Mouse (Mus musculus) liver, postnatal 0 days (tissue): ENCODE results near the gene Prdx6b. TPM values are rescaled to one million over a fixed set of nuclear protein-coding genes. Genes with fewer than 3 reads are reported as not detected.

Experiments
- ATAC-seq: fragments of 200-750 bp; cut with Nextera tagmentation; 2 replicates; pipeline ENCODE4 v1.8.0; 2017; ENCODE audit warnings: mild to moderate bottlenecking, moderate library complexity
- DNase-seq: peaks from one replicate; pipeline ENCODE4 v3.0.0-alpha.2; 2016
- H3K27ac ChIP-seq: fragments of 300-500 bp; sonication (generic); 2 replicates; pipeline ENCODE4 v1.5.1; 2014; ENCODE audit warnings: antibody characterized with exemption, moderate library complexity, mild to moderate bottlenecking, low read depth
- H3K27me3 ChIP-seq: fragments of 300-500 bp; sonication (generic); 2 replicates; pipeline ENCODE4 v1.6.1; 2014; ENCODE audit warnings: low read length, control low read depth, mixed read lengths; ENCODE audit not compliant: insufficient read depth
- H3K36me3 ChIP-seq: fragments of 300-500 bp; sonication (generic); replicated peaks from 2 replicates; pipeline ENCODE4 v1.6.1; 2014; ENCODE audit warnings: mild to moderate bottlenecking, control low read depth, low read length, moderate library complexity, mixed read lengths; ENCODE audit not compliant: insufficient read depth
- H3K4me1 ChIP-seq: fragments of 300-500 bp; sonication (generic); 2 replicates; pipeline ENCODE4 v1.6.1; 2014; ENCODE audit warnings: antibody characterized with exemption, mild to moderate bottlenecking, control low read depth; ENCODE audit not compliant: insufficient read depth
- H3K4me2 ChIP-seq: fragments of 300-500 bp; sonication (generic); 2 replicates; pipeline ENCODE4 v1.6.1; 2014; ENCODE audit warnings: low read depth, mild to moderate bottlenecking, low read length, moderate library complexity, mixed read lengths
- H3K4me3 ChIP-seq: fragments of 300-500 bp; sonication (generic); 2 replicates; pipeline ENCODE4 v1.5.1; 2014; ENCODE audit warnings: low read depth, low read length
- H3K9ac ChIP-seq: fragments of 300-500 bp; sonication (generic); replicated peaks from 2 replicates; pipeline ENCODE4 v1.6.1; 2014; ENCODE audit warnings: mild to moderate bottlenecking, moderate library complexity
- H3K9me3 ChIP-seq: fragments of 300-500 bp; sonication (generic); 2 replicates; pipeline ENCODE4 v1.6.1; 2016; ENCODE audit warnings: mild to moderate bottlenecking, control low read depth, low read length, mixed read lengths
- CTCF ChIP-seq: sonication (generic); IDR thresholded peaks from 2 replicates; pipeline ENCODE4 v1.5.1; 2016; ENCODE audit warnings: antibody characterized with exemption, low read depth
- EP300 ChIP-seq: IDR thresholded peaks from 2 replicates; pipeline ENCODE4 v1.6.1; 2016; ENCODE audit warnings: antibody characterized with exemption, low read depth, mild to moderate bottlenecking
- WGBS: fragments of 180-500 bp; shearing (Covaris S2); extraction: QIAGEN DNeasy Blood & Tissue Kit; methylation state at CpG from one replicate; pipeline ENCODE4 v1.1.7; 2014; ENCODE audit not compliant: insufficient replicate concordance; 5-methylcytosine and 5-hydroxymethylcytosine counted together
- polyA plus RNA-seq: library from polyadenylated mRNA; unstranded; fragments of >200 nt; fragmentation: Nextera tagmentation; extraction: Ambion mirVana; gene quantifications from 2 replicates; pipeline ENCODE4 v1.2.1, GENCODE M21; 2015

Prdx6b gene
- not detected in 2 replicates for polyA plus RNA-seq

- WGBS = 74% methylated on average over 8 of the region's 8 CpGs
Observed at GRCm38 (mm10) chr2:80292172-80292571, at the start of gene Prdx6b. Gene Prdx6b, plus strand, starts transcription at chr2:80292472.

GRCm38 (mm10) chr2:80247466-80247865, 44.8 kb upstream of the Prdx6b start:
- H3K9me3 ChIP-seq = no peaks in the 10 kb centered on the region
- WGBS = 72% methylated on average over 3 of the region's 3 CpGs
- TF ChIP-seq EP300 (no peak), CTCF (no peak)
- no peak for DNase-seq
- no peak for ATAC-seq
- H3K27ac ChIP-seq = no peak overlapping the region
- no peak overlapping the region for H3K9ac ChIP-seq
- H3K27me3 ChIP-seq = no peaks in the 10 kb centered on the region
- H3K4me2 ChIP-seq = no peak overlapping the region
- no peaks in the 10 kb centered on the region for H3K36me3 ChIP-seq
- no peaks in the 10 kb centered on the region for H3K4me1 ChIP-seq
- no peak overlapping the region for H3K4me3 ChIP-seq

More at GRCm38 (mm10) chr2:80292172-80292571, at the start of gene Prdx6b:
- H3K36me3 ChIP-seq = no peaks in the 10 kb centered on the region
- no peaks in the 10 kb centered on the region for H3K4me1 ChIP-seq
- H3K4me3 ChIP-seq = no peak within 1 kb of the TSS
- no peak for ATAC-seq
- no peaks in the 10 kb centered on the region for H3K27me3 ChIP-seq
- H3K4me2 ChIP-seq = no peak within 1 kb of the TSS
- no peak within 1 kb of the TSS for H3K27ac ChIP-seq
- no peak for DNase-seq
- TF ChIP-seq CTCF (no peak), EP300 (no peak)
- H3K9me3 ChIP-seq = no peaks in the 10 kb centered on the region
- no peak within 1 kb of the TSS for H3K9ac ChIP-seq

DNA sequence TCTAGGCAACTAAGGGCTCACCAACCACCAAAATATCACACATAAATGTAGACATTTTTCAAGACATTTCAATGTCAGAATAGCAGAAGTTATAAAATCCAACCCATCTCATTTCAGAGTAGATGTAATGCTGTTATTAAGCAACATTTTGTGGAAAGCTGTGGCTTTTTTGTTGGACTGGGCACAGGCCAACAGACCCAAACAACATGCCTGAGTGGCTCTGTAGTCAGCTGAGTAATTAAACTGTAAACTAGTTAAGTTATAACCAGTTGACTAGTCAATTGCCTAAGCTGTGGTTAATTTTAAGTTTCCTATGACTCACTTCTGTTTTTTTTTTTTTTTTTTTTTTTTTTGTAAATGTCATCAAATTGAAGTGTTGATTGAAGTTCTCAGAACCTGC, 44.4 kb upstream of the Prdx6b start:
- H3K9me3 ChIP-seq = no peaks in the 10 kb centered on the region
- H3K4me1 ChIP-seq = no peaks in the 10 kb centered on the region
- H3K4me3 ChIP-seq = no peak overlapping the region
- H3K27me3 ChIP-seq = no peaks in the 10 kb centered on the region
- no peaks in the 10 kb centered on the region for H3K36me3 ChIP-seq
- ATAC-seq (no peak), DNase-seq (no peak)
- H3K9ac ChIP-seq = no peak overlapping the region
- TF ChIP-seq CTCF (no peak), EP300 (no peak)
- H3K27ac ChIP-seq = no peak overlapping the region
- no peak overlapping the region for H3K4me2 ChIP-seq

GRCm38 (mm10) chr2:80259888-80260672, 32.2 kb upstream of the Prdx6b start:
- Histone ChIP-seq H3K27ac (no peak overlapping the region), H3K4me2 (no peak overlapping the region), H3K9me3 (no peaks in the 10 kb centered on the region), H3K4me1 (no peaks in the 10 kb centered on the region), H3K27me3 (no peaks in the 10 kb centered on the region), H3K36me3 (no peaks in the 10 kb centered on the region), H3K9ac (no peak overlapping the region), H3K4me3 (no peak overlapping the region)
- 74% methylated on average over 3 of the region's 3 CpGs for WGBS
- ATAC-seq (no peak), DNase-seq (no peak)
- TF ChIP-seq EP300 (no peak), CTCF (no peak)

DNA sequence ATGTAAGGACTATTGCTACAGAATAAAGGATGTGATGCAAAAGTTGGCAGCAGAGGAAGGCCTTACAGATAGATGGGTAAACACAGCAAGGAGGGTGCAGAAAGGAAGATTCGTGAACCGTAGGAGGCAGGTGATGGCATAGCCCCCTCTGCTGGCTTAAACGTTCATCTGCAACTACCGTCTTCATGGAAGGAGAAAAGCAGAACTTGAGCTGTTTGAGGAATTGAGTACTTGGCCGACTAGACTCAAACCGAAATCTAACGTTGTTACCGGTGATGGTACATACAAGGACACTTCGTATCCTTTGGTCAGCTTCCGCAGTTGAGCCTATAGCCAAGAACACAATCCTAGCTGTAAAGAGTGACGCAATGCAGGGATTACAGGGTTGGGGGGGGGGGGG, 25.4 kb upstream of the Prdx6b start:
- H3K4me2 ChIP-seq = peak overlapping the region; percentile 44
- H3K36me3 ChIP-seq = no peaks in the 10 kb centered on the region
- WGBS = 12% methylated on average over 11 of the region's 11 CpGs
- H3K9ac ChIP-seq = no peak overlapping the region
- H3K9me3 ChIP-seq = no peaks in the 10 kb centered on the region
- no peaks in the 10 kb centered on the region for H3K4me1 ChIP-seq
- no peaks in the 10 kb centered on the region for H3K27me3 ChIP-seq
- peak; percentile 89 for TF ChIP-seq CTCF
- TF ChIP-seq EP300 = no peak
- ATAC-seq (peak; percentile 48; the same call in 1 of the 2 replicates), DNase-seq (peak; percentile 69)
- no peak overlapping the region for H3K27ac ChIP-seq
- H3K4me3 ChIP-seq = no peak overlapping the region

GRCm38 (mm10) chr2:80268053-80268452, 24.2 kb upstream of the Prdx6b start:
- H3K27me3 ChIP-seq = no peaks in the 10 kb centered on the region
- H3K4me1 ChIP-seq = no peaks in the 10 kb centered on the region
- H3K27ac ChIP-seq = no peak overlapping the region
- no peak overlapping the region for H3K9ac ChIP-seq
- no peak overlapping the region for H3K4me3 ChIP-seq
- ATAC-seq (no peak), DNase-seq (no peak)
- no peak overlapping the region for H3K4me2 ChIP-seq
- no peaks in the 10 kb centered on the region for H3K36me3 ChIP-seq
- 51% methylated on average over 4 of the region's 4 CpGs for WGBS
- H3K9me3 ChIP-seq = no peaks in the 10 kb centered on the region
- no peak for TF ChIP-seq EP300
- peak; percentile 75 for TF ChIP-seq CTCF
